Mouse (Mus musculus): ENCODE results near the gene Klhl10. TPM values are rescaled to one million over a fixed set of nuclear protein-coding genes. Genes with fewer than 3 reads are reported as not detected.

Klhl10 gene
- polyA plus RNA-seq, 1 experiment = 0.20 TPM

- TF ChIP-seq MYOG (IDR thresholded peaks at IDR 0.05; ENCODE audit: control insufficient read depth in 1 of 3, insufficient read depth in 1 of 3, insufficient read length in 2 of 3, low read depth in 2 of 3) (peak in 1 of 3 experiments; percentile 8), TCF3 (IDR thresholded peaks at IDR 0.05; ENCODE audit: insufficient read length, low read depth) (no peak), MYOD1 (IDR thresholded peaks at IDR 0.05; ENCODE audit: control insufficient read depth in 1 of 3, insufficient read length in 2 of 3, low read depth in 2 of 3) (no peak)
- Histone ChIP-seq H3K36me3 (ENCODE audit: control insufficient read depth, insufficient read depth) (no peaks in the 10 kb centered on the region), H3K4me2 (ENCODE audit: low read depth) (peak overlapping the region; percentile 78), H3K4me3 (peak overlapping the region; percentile 77), H3K79me2 (ENCODE audit: control insufficient read depth, insufficient read depth) (peaks cover 62% of the 10 kb centered on the region), H3ac (ENCODE audit: control insufficient read depth, insufficient read length) (no peak overlapping the region), H3K27me3 (ENCODE audit: control insufficient read depth, insufficient read depth, insufficient read length) (no peaks in the 10 kb centered on the region)
Measured at GRCm38 (mm10) chr11:100395200-100395599, 46.5 kb upstream of the Klhl10 start.

- peak overlapping the region; percentile 78 for H3K4me2 ChIP-seq (ENCODE audit: low read depth)
- peak overlapping the region; percentile 16 for H3ac ChIP-seq (ENCODE audit: control insufficient read depth, insufficient read length)
- no peaks in the 10 kb centered on the region for H3K36me3 ChIP-seq (ENCODE audit: control insufficient read depth, insufficient read depth)
- H3K4me3 ChIP-seq = peak overlapping the region; percentile 77
- H3K79me2 ChIP-seq (ENCODE audit: control insufficient read depth, insufficient read depth) = peaks cover 56% of the 10 kb centered on the region
- no peaks in the 10 kb centered on the region for H3K27me3 ChIP-seq (ENCODE audit: control insufficient read depth, insufficient read depth, insufficient read length)
- TF ChIP-seq MAX (IDR thresholded peaks at IDR 0.05; ENCODE audit: low read depth) (no peak), TCF12 (IDR thresholded peaks at IDR 0.05; ENCODE audit: insufficient read depth, poor library complexity, severe bottlenecking) (no peak), MYOG (IDR thresholded peaks at IDR 0.05; ENCODE audit: control insufficient read depth in 1 of 3, insufficient read depth in 1 of 3, insufficient read length in 2 of 3, low read depth in 2 of 3) (no peak), REST (IDR thresholded peaks at IDR 0.05; ENCODE audit: insufficient read depth, insufficient read length) (no peak), POLR2AphosphoS2 (IDR thresholded peaks at IDR 0.05; ENCODE audit: insufficient read length, low read depth) (no peak), MYOD1 (IDR thresholded peaks at IDR 0.05; ENCODE audit: control insufficient read depth in 1 of 3, insufficient read length in 2 of 3, low read depth in 2 of 3) (no peak), POLR2A (IDR thresholded peaks at IDR 0.05; ENCODE audit: insufficient read length, low read depth) (peak; percentile 21)
Measured at GRCm38 (mm10) chr11:100395861-100396631, 45.7 kb upstream of the Klhl10 start.

- no peaks in the 10 kb centered on the region for H3K36me3 ChIP-seq (ENCODE audit: control insufficient read depth, insufficient read depth)
- H3K79me2 ChIP-seq (ENCODE audit: control insufficient read depth, insufficient read depth) = peaks cover 52% of the 10 kb centered on the region
- peak overlapping the region; percentile 16 for H3ac ChIP-seq (ENCODE audit: control insufficient read depth, insufficient read length)
- peak overlapping the region; percentile 78 for H3K4me2 ChIP-seq (ENCODE audit: low read depth)
- no peak for TF ChIP-seq E2F4 (IDR thresholded peaks at IDR 0.05; ENCODE audit: insufficient read depth)
- TF ChIP-seq MYOD1 (IDR thresholded peaks at IDR 0.05; ENCODE audit: control insufficient read depth in 1 of 3, insufficient read length in 2 of 3, low read depth in 2 of 3) = peak in 1 of 3 experiments; percentile 40
- no peak for TF ChIP-seq MYOG (IDR thresholded peaks at IDR 0.05; ENCODE audit: control insufficient read depth in 1 of 3, insufficient read depth in 1 of 3, insufficient read length in 2 of 3, low read depth in 2 of 3)
- TF ChIP-seq SRF (IDR thresholded peaks at IDR 0.05; ENCODE audit: control insufficient read depth, insufficient read length, low read depth) = no peak
- H3K4me3 ChIP-seq = peak overlapping the region; percentile 77
- H3K27me3 ChIP-seq (ENCODE audit: control insufficient read depth, insufficient read depth, insufficient read length) = no peaks in the 10 kb centered on the region
Measured at GRCm38 (mm10) chr11:100396886-100397599, 44.7 kb upstream of the Klhl10 start.

GRCm38 (mm10) chr11:100397600-100398389 lies 43.9 kb upstream of the Klhl10 start, which contains the start of gene Jup:
Gene Jup, minus strand, starts transcription at chr11:100397763.
- TF ChIP-seq MYOG (IDR thresholded peaks at IDR 0.05; ENCODE audit: control insufficient read depth in 1 of 3, insufficient read depth in 1 of 3, insufficient read length in 2 of 3, low read depth in 2 of 3) (peak in 2 of 3 experiments; percentile 19 to 20), TCF12 (IDR thresholded peaks at IDR 0.05; ENCODE audit: insufficient read depth, poor library complexity, severe bottlenecking) (no peak), POLR2A (IDR thresholded peaks at IDR 0.05; ENCODE audit: insufficient read length, low read depth) (peak; percentile 99), TCF3 (IDR thresholded peaks at IDR 0.05; ENCODE audit: insufficient read length, low read depth) (no peak), POLR2AphosphoS2 (IDR thresholded peaks at IDR 0.05; ENCODE audit: insufficient read length, low read depth) (peak; percentile 98)
- peak within 1 kb of the TSS; percentile 77 for H3K4me3 ChIP-seq
- H3K36me3 ChIP-seq (ENCODE audit: control insufficient read depth, insufficient read depth) = no peaks in the 10 kb centered on the region
- peak within 1 kb of the TSS; percentile 78 for H3K4me2 ChIP-seq (ENCODE audit: low read depth)
- peak within 1 kb of the TSS; percentile 16 for H3ac ChIP-seq (ENCODE audit: control insufficient read depth, insufficient read length)
- peaks cover 44% of the 10 kb centered on the region for H3K79me2 ChIP-seq (ENCODE audit: control insufficient read depth, insufficient read depth)
- no peaks in the 10 kb centered on the region for H3K27me3 ChIP-seq (ENCODE audit: control insufficient read depth, insufficient read depth, insufficient read length)

GRCm38 (mm10) chr11:100398517-100398916 lies 43.2 kb upstream of the Klhl10 start:
- peaks cover 37% of the 10 kb centered on the region for H3K79me2 ChIP-seq (ENCODE audit: control insufficient read depth, insufficient read depth)
- H3K36me3 ChIP-seq (ENCODE audit: control insufficient read depth, insufficient read depth) = no peaks in the 10 kb centered on the region
- H3K4me3 ChIP-seq = no peak overlapping the region
- TF ChIP-seq MYOD1 (IDR thresholded peaks at IDR 0.05; ENCODE audit: control insufficient read depth in 1 of 3, insufficient read length in 2 of 3, low read depth in 2 of 3) = no peak
- TF ChIP-seq MYOG (IDR thresholded peaks at IDR 0.05; ENCODE audit: control insufficient read depth in 1 of 3, insufficient read depth in 1 of 3, insufficient read length in 2 of 3, low read depth in 2 of 3) = no peak
- TF ChIP-seq SRF (IDR thresholded peaks at IDR 0.05; ENCODE audit: control insufficient read depth, insufficient read length, low read depth) = no peak
- TF ChIP-seq POLR2A (IDR thresholded peaks at IDR 0.05; ENCODE audit: insufficient read length, low read depth) = no peak
- no peak for TF ChIP-seq TCF3 (IDR thresholded peaks at IDR 0.05; ENCODE audit: insufficient read length, low read depth)
- no peak for TF ChIP-seq E2F4 (IDR thresholded peaks at IDR 0.05; ENCODE audit: insufficient read depth)
- TF ChIP-seq CEBPB (IDR thresholded peaks at IDR 0.05; ENCODE audit: insufficient read depth, poor library complexity, severe bottlenecking) = no peak
- TF ChIP-seq TCF12 (IDR thresholded peaks at IDR 0.05; ENCODE audit: insufficient read depth, poor library complexity, severe bottlenecking) = no peak
- TF ChIP-seq REST (IDR thresholded peaks at IDR 0.05; ENCODE audit: insufficient read depth, insufficient read length) = no peak
- no peak for TF ChIP-seq MAX (IDR thresholded peaks at IDR 0.05; ENCODE audit: low read depth)
- no peak for TF ChIP-seq POLR2AphosphoS2 (IDR thresholded peaks at IDR 0.05; ENCODE audit: insufficient read length, low read depth)
- peak overlapping the region; percentile 13 for H3K4me2 ChIP-seq (ENCODE audit: low read depth)
- H3ac ChIP-seq (ENCODE audit: control insufficient read depth, insufficient read length) = no peak overlapping the region
- H3K27me3 ChIP-seq (ENCODE audit: control insufficient read depth, insufficient read depth, insufficient read length) = no peaks in the 10 kb centered on the region
